Mouse (Mus musculus) embryonic fibroblast, embryonic 13.5 days (primary cell): ENCODE data around the gene Nelfb. TPM values are rescaled to one million over a fixed set of nuclear protein-coding genes. Genes with fewer than 3 reads are reported as not detected.
"Not testable (repeated sequence)": the region's sequence is repeated elsewhere in the genome, so short reads cannot be mapped to it uniquely, and the experiment has no call there.

Source experiments
- H3K27ac ChIP-seq: 2 replicates; pipeline ENCODE4 v1.5.1; 2012; ENCODE audit warnings: low read length, control low read depth, inconsistent platforms; ENCODE audit not compliant: insufficient read depth
- H3K4me1 ChIP-seq: 2 replicates; pipeline ENCODE4 v1.6.1; 2011; ENCODE audit warnings: low read length; ENCODE audit not compliant: control insufficient read depth, insufficient read depth
- H3K4me3 ChIP-seq: 2 replicates; pipeline ENCODE4 v1.5.1; 2011; ENCODE audit warnings: mild to moderate bottlenecking, control low read depth, low read length; ENCODE audit not compliant: insufficient read depth
- CTCF ChIP-seq: IDR thresholded peaks from 2 replicates; pipeline ENCODE4 v1.5.1; 2011; ENCODE audit warnings: mild to moderate bottlenecking, control low read depth, low read length, moderate library complexity, borderline replicate concordance; ENCODE audit not compliant: insufficient read depth
- POLR2A ChIP-seq: IDR thresholded peaks from 2 replicates; pipeline ENCODE4 v1.6.1; 2011; ENCODE audit warnings: low read depth, mild to moderate bottlenecking, control low read depth, low read length, moderate library complexity
- polyA plus RNA-seq: library from polyadenylated mRNA; stranded (reverse); fragments of >200 nt; gene quantifications from 2 replicates; pipeline ENCODE4 v1.2.4, GENCODE M21; 2011; ENCODE audit warnings: low read depth; ENCODE audit not compliant: missing spikeins, insufficient read length

The Nelfb gene
- 38.8 and 42.3 TPM in 2 replicates for polyA plus RNA-seq

- Histone ChIP-seq H3K4me3 (peak within 1 kb of the TSS; percentile 81), H3K27ac (peak within 1 kb of the TSS; percentile 31; the same call in 1 of the 2 replicates), H3K4me1 (no peaks in the 10 kb centered on the region)
- TF ChIP-seq CTCF (no peak), POLR2A (peak; percentile 83)
Observed at GRCm38 (mm10) chr2:25211121-25211670, at the start of gene Nelfb. Gene Nelfb, minus strand, starts transcription at chr2:25211489.

- Histone ChIP-seq H3K27ac (no peak overlapping the region), H3K4me3 (no peak overlapping the region), H3K4me1 (0 out of 2 replicates have a peak, but pooled peaks cover under 1% of the 10 kb centered on the region)
- TF ChIP-seq CTCF (no peak), POLR2A (no peak)
Observed at GRCm38 (mm10) chr2:25258887-25259286, 47.6 kb upstream of the Nelfb start.

DNA sequence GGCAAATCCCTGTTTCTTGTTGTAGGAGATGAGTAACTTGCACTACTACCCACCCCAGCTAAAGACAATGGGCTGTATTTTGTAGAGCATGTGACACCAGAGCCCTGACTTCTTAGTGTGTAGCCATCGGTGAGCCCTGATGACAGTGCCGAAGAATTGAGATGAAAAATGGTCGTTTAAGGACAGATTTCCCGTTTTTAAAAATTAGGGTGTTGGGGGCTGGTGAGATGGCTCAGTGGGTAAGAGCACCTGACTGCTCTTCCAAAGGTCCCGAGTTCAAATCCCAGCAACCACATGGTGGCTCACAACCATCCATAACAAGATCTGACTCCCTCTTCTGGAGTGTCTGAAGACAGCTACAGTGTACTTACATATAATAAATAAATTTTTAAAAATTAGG is 46.0 kb upstream of the Nelfb start:
- not testable (repeated sequence) for H3K4me3 ChIP-seq, H3K4me1 ChIP-seq, H3K27ac ChIP-seq

DNA sequence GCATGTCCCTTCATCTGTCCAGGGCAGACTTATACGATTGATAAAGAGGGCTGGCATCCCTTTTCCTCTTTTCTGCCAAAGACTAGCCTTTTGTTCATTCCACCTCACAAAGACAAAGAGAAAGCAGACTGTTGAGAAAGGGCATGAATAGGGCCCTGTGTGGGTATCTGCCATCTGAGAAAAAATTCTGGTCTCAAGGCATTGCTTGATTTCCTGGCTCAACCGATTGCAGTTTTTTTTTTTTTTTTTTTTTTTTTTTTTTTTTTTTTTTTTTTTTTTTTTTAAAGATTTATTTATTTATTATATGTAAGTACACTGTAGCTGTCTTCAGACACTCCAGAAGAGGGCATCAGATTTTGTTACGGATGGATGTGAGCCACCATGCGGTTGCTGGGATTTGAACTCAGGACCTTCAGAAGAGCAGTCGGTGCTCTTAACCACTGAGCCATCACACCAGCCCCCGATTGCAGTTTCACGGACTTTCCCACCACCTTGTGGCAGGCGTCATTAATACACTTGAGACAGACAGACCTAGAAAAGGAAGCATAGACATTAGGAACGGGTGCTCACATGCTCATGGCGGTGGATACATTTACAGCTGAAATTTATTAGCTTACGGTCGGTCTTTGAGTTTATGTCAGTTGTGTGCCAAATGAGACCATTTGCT is 45.3 kb upstream of the Nelfb start:
- not testable (repeated sequence) for H3K27ac ChIP-seq, H3K4me1 ChIP-seq
- H3K4me3 ChIP-seq: peak overlapping the region; percentile 92

GRCm38 (mm10) chr2:25255284-25255779 is 44.0 kb upstream of the Nelfb start, which contains the start of gene Tmem203:
Gene Tmem203, plus strand, starts transcription at chr2:25255439.
- TF ChIP-seq CTCF (no peak), POLR2A (peak; percentile 54)
- Histone ChIP-seq H3K4me3 (peak within 1 kb of the TSS; percentile 92), H3K4me1 (no peaks in the 10 kb centered on the region), H3K27ac (no peak within 1 kb of the TSS)

DNA sequence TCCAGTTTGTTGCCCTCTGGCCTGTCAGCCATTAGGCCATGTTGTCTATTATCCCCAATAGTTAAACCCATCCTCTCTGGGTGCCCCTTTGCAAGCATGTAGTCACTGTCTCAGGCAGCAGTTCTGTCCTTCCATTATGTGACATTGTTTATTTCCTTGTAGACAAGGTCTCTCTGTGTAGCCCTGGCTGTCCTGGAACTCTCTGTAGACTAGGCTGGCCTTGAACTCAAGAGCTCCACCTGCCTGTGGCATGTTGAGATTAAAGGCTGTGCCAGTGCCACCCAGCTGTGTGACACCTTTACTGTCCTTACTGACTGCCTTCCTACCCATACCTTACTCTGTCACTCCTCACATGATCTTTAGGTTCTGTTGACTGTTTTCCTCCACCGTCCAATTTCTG is 41.0 kb upstream of the Nelfb start:
- TF ChIP-seq POLR2A (no peak), CTCF (peak; percentile 29; the same call in 1 of the 2 replicates)
- H3K4me3 ChIP-seq: no peak overlapping the region
- no peaks in the 10 kb centered on the region for H3K4me1 ChIP-seq
- no peak overlapping the region for H3K27ac ChIP-seq

DNA sequence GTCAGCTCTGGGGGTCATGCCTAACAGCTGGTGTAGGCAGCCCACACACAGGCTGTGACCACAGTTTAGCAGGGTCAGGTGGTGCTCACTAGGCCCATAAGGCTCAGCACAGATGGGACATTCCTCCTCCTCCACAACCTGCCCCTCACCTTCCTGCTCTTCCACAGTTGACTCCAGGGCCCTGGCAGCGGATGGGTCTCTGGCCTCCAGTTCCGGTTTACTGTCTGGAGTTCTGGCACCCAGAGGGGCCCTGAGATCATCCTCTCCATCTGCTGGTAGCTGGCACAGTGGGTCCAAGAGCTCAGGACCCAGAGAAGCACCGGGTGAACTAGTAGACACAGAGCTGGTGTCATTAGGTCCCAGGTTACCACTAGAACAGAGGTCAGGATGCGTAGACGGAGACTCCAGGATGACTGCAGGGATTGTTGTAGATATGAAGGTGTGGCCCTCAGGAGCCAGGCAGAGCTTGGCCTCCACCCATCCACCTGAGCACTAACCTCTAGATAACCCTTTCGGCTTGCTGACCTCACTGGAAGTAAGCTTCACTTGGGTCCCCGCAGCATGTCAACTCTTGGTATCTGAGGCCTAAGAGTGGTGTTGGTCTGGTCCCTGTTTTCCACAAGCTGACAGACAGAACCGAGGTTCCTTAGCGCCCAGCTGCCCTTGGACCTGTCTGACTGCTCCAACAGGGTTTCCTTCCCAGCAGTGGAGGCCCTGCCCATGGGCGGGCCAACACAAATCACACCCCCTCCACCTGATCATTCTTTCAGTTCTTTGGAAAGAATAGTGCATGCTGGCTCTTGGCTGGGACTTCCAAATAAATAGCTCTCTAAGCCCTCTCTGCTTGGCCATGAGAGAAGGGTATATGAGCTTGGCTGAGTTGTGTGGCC is 35.1 kb upstream of the Nelfb start, which contains the start of gene AL732309.1:
TSS of gene AL732309.1 (minus strand) at position 681 of the 890 bp plus-strand sequence.
- no peak for TF ChIP-seq POLR2A
- no peak for TF ChIP-seq CTCF
- no peak within 1 kb of the TSS for H3K27ac ChIP-seq
- H3K4me1 ChIP-seq: no peaks in the 10 kb centered on the region
- no peak within 1 kb of the TSS for H3K4me3 ChIP-seq

- H3K4me3 ChIP-seq: no peak overlapping the region
- no peaks in the 10 kb centered on the region for H3K4me1 ChIP-seq
- H3K27ac ChIP-seq: no peak overlapping the region
- TF ChIP-seq CTCF (no peak), POLR2A (no peak)
Observed at GRCm38 (mm10) chr2:25244144-25244543, 32.9 kb upstream of the Nelfb start.

- no peak for TF ChIP-seq POLR2A
- TF ChIP-seq CTCF: no peak
- Histone ChIP-seq H3K4me3 (no peak overlapping the region), H3K27ac (no peak overlapping the region), H3K4me1 (no peaks in the 10 kb centered on the region)
Observed at GRCm38 (mm10) chr2:25243342-25243741, 32.1 kb upstream of the Nelfb start.
